Mouse (Mus musculus): ENCODE data around the gene Sirt4.

- no peak for TF ChIP-seq POLR2A (IDR thresholded peaks at IDR 0.05; ENCODE audit: borderline replicate concordance, control insufficient read depth, low read depth, low read length)
- TF ChIP-seq CTCF (IDR thresholded peaks at IDR 0.05; ENCODE audit: control insufficient read depth, insufficient read depth, low read length) = no peak
Observed at GRCm38 (mm10) chr5:115430187-115430960, 54.2 kb downstream of the Sirt4 start.
